Mouse (Mus musculus): ENCODE data around the gene Gm17087.

DNA sequence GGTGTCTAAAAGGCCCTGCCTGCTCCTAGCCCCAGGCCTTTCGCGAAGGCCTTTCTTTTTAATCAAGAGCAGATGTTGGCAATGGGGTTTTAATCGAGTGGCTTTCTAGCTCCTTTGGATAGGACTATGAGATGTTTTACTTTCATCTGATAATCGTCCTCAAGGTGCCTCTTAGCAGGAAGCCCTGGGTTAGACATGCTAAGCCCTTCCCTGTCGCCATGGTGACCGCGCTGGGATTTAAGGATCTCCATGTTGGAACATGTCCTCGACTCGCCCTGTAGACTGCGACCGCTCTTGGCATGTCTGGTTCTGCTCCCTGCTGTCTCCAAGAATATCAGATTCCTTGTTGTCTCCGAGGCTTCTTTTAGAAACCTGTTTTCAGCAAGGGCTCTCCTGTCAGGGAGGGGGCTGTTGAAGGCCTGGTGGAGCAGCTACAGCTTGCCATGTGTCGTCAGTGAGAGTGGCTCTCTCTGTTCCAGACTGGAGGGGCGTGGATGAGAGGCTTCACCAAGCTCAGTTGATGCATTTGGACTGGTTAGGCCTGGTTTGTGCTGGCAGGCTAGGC, 24.7 kb downstream of the Gm17087 start:
- TF ChIP-seq CTCF (IDR thresholded peaks at IDR 0.05), result no peak
- TF ChIP-seq EP300 (IDR thresholded peaks at IDR 0.05; ENCODE audit: insufficient read depth, low read depth, low read length), result no peak

Measured in heart, adult 2 months (tissue).